Mouse (Mus musculus): ENCODE measurements at regions not wholly inside any gene's neighbourhood (a gene's known extent, or its start where the extent isn't known, plus 50 kb on each side); places are given as distances from the start of the nearest gene placed in this dataset.

DNA sequence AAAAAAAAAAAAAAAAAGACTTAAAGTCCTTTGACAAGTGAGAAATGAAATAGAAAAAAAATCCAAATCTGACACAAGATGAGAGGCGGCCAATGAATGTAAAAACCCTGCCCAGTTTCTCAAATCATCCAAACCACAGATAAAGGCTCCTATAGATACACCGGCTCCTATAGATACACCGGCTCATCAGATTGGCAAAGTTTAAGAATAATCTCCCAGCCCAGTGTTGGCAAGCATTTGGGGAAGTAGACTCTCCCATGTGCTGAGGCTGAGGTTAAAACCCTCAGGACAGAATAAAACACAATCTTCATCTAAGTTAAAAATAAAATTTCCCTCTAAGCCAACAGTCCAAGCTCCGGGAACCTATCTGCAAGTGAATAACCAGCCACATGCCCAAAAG is 65.2 kb upstream of the Trim2 start:
- H3K36me3 ChIP-seq (ENCODE audit: control insufficient read depth, insufficient read depth, low read length), result no peaks in the 10 kb centered on the region
- H3K4me3 ChIP-seq (ENCODE audit: low read depth, low read length), result no peak overlapping the region
- 96% methylated on average over 4 of the region's 4 CpGs for WGBS
- H3K9ac ChIP-seq (ENCODE audit: low read length), result no peak overlapping the region
- H3K27ac ChIP-seq (ENCODE audit: low read depth, low read length), result no peak overlapping the region
- H3K4me2 ChIP-seq (ENCODE audit: low read length), result no peak overlapping the region
- 0 out of 2 replicates have a peak, but pooled peaks cover 2% of the 10 kb centered on the region for H3K4me1 ChIP-seq (ENCODE audit: control insufficient read depth, insufficient read depth, low read length)
- H3K9me3 ChIP-seq (replicated peaks; ENCODE audit: control insufficient read depth, low read length), result no peaks in the 10 kb centered on the region
- H3K27me3 ChIP-seq (replicated peaks; ENCODE audit: control insufficient read depth, insufficient read depth, low read length), result no peaks in the 10 kb centered on the region
- DNase-seq (ENCODE audit: low spot score), result no peak
- no peak for ATAC-seq

DNA sequence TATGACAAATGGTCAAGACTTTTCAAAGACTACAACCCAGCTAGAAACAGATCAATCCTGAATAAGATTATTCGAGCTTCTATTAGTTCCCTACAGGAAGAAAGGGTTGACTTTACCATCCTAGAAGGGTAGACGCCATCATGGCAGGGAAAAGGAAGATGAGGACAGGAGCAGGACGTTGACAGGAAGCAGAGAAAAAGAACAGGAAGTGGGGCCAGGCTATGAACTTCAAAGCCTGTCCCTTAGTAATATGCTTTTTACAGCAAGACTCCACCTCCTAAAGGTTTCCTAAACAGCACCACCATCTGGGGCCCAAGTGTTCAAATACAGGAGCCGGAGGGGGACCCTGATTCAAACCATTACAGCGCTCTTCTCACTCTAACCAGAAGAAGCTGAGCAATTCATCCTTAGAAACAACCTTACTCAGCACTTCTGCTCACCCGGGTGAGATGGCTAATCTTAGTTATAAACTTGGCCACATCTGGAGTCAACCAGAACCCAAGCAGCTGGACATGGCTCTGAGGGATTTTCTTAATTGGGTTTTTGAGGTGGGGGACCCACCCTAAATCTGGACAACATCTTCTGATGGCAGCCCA is 60.6 kb upstream of the Trim2 start:
- Histone ChIP-seq H3K27me3 (replicated peaks; ENCODE audit: control insufficient read depth, insufficient read depth, low read length) (no peaks in the 10 kb centered on the region), H3K4me1 (ENCODE audit: control insufficient read depth, insufficient read depth, low read length) (no peaks in the 10 kb centered on the region), H3K9me3 (replicated peaks; ENCODE audit: control insufficient read depth, low read length) (no peaks in the 10 kb centered on the region), H3K4me3 (ENCODE audit: low read depth, low read length) (no peak overlapping the region), H3K27ac (ENCODE audit: low read depth, low read length) (no peak overlapping the region), H3K4me2 (ENCODE audit: low read length) (no peak overlapping the region), H3K36me3 (ENCODE audit: control insufficient read depth, insufficient read depth, low read length) (no peaks in the 10 kb centered on the region), H3K9ac (ENCODE audit: low read length) (no peak overlapping the region)
- WGBS, result 89% methylated on average over 6 of the region's 6 CpGs
- DNase-seq (ENCODE audit: low spot score) (no peak), ATAC-seq (no peak)

DNA sequence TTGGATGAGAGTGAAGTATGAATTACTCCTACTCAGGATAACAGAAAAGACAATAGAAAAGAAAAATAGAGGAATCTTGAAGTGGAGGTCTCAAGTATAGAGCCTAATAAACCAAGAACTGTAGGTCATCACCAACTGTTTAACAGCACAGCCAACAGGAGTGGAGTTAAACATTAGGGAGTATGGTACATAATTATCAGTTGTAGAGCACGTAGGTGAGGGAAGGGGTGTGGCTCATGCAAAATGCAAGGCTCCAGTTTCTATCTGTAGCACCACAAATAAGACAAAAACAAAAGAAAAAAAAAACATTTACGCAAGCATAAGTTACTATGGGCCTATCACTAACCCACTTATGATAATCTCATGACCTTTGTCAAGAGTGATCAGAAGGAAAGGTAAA is 52.0 kb upstream of the Trim2 start:
- Histone ChIP-seq H3K27me3 (replicated peaks; ENCODE audit: control insufficient read depth, insufficient read depth, low read length) (no peaks in the 10 kb centered on the region), H3K9me3 (replicated peaks; ENCODE audit: control insufficient read depth, low read length) (no peaks in the 10 kb centered on the region), H3K4me3 (ENCODE audit: low read depth, low read length) (no peak overlapping the region), H3K9ac (ENCODE audit: low read length) (no peak overlapping the region), H3K4me2 (ENCODE audit: low read length) (no peak overlapping the region), H3K4me1 (ENCODE audit: control insufficient read depth, insufficient read depth, low read length) (no peaks in the 10 kb centered on the region), H3K36me3 (ENCODE audit: control insufficient read depth, insufficient read depth, low read length) (no peaks in the 10 kb centered on the region), H3K27ac (ENCODE audit: low read depth, low read length) (no peak overlapping the region)
- DNase-seq (ENCODE audit: low spot score), result no peak
- ATAC-seq, result no peak
- 92% methylated on average over 2 of the region's 2 CpGs for WGBS

DNA sequence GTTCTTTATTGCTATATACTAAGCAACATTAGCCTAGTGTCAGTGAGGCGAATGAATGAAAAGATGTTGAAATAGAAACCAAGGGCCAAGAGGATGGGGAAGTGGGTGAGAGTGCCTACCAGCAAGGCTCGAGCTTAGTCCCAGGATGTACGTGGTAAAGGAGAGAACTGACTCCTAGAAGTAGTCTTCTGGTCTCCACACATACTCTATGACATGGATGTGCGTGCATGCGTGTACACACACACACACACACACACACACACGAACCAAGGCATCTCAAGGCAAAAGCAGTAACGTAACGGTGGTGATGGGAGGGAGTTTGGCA is 50.0 kb upstream of the Trim2 start:
- no peak overlapping the region for H3K27ac ChIP-seq (ENCODE audit: low read depth, low read length)
- no peaks in the 10 kb centered on the region for H3K9me3 ChIP-seq (replicated peaks; ENCODE audit: control insufficient read depth, low read length)
- no peaks in the 10 kb centered on the region for H3K4me1 ChIP-seq (ENCODE audit: control insufficient read depth, insufficient read depth, low read length)
- H3K4me2 ChIP-seq (ENCODE audit: low read length), result no peak overlapping the region
- H3K9ac ChIP-seq (ENCODE audit: low read length), result no peak overlapping the region
- no peaks in the 10 kb centered on the region for H3K36me3 ChIP-seq (ENCODE audit: control insufficient read depth, insufficient read depth, low read length)
- WGBS, result 94% methylated on average over 8 of the region's 8 CpGs
- H3K27me3 ChIP-seq (replicated peaks; ENCODE audit: control insufficient read depth, insufficient read depth, low read length), result no peaks in the 10 kb centered on the region
- ATAC-seq (no peak), DNase-seq (ENCODE audit: low spot score) (no peak)
- H3K4me3 ChIP-seq (ENCODE audit: low read depth, low read length), result no peak overlapping the region
